Mouse (Mus musculus) myocyte (in vitro differentiated cells): ENCODE data around the gene Rbms1. TPM values are rescaled to one million over a fixed set of nuclear protein-coding genes. Genes with fewer than 3 reads are reported as not detected.

Source experiments
- H3K27me3 ChIP-seq: one replicate; pipeline ENCODE4 v1.6.1; 2011; ENCODE audit not compliant: control insufficient read depth, insufficient read depth, insufficient read length
- H3K36me3 ChIP-seq: one replicate; pipeline ENCODE4 v1.6.1; 2011; ENCODE audit not compliant: control insufficient read depth, insufficient read depth
- H3K4me2 ChIP-seq: one replicate; pipeline ENCODE4 v1.6.1; 2011; ENCODE audit warnings: low read depth, control low read depth
- H3K4me3 ChIP-seq: one replicate; pipeline ENCODE4 v1.5.1; 2011; ENCODE audit warnings: mild to moderate bottlenecking, control low read depth, moderate library complexity
- H3K79me2 ChIP-seq: one replicate; pipeline ENCODE4 v1.6.1; 2011; ENCODE audit not compliant: control insufficient read depth, insufficient read depth
- H3ac ChIP-seq: one replicate; pipeline ENCODE4 v1.6.1; 2011; ENCODE audit not compliant: control insufficient read depth, insufficient read length
- CEBPB ChIP-seq: IDR thresholded peaks from 2 replicates; pipeline ENCODE4 v1.6.1; 2011; ENCODE audit warnings: mild to moderate bottlenecking, moderate library complexity; ENCODE audit not compliant: poor library complexity, insufficient read depth, severe bottlenecking
- E2F4 ChIP-seq: IDR thresholded peaks from one replicate; pipeline ENCODE4 v1.6.1; 2011; ENCODE audit warnings: mild to moderate bottlenecking, control low read depth, moderate library complexity; ENCODE audit not compliant: insufficient read depth
- MAX ChIP-seq: IDR thresholded peaks from one replicate; pipeline ENCODE4 v1.6.1; 2011; ENCODE audit warnings: low read depth, mild to moderate bottlenecking, control low read depth
- MYOD1 ChIP-seq, 3 experiments: IDR thresholded peaks; one replicate each; pipeline ENCODE4 v1.6.1; 2011; ENCODE audit warnings: control low read depth in 2 of 3, low read depth in 2 of 3, mild to moderate bottlenecking in 2 of 3, moderate library complexity in 1 of 3; ENCODE audit not compliant: insufficient read length in 2 of 3, control insufficient read depth in 1 of 3
- MYOG ChIP-seq, 3 experiments: IDR thresholded peaks; one replicate each; pipeline ENCODE4 v1.6.1; 2011; ENCODE audit warnings: control low read depth in 2 of 3, low read depth in 2 of 3, mild to moderate bottlenecking in 2 of 3; ENCODE audit not compliant: insufficient read length in 2 of 3, control insufficient read depth in 1 of 3, insufficient read depth in 1 of 3
- POLR2A ChIP-seq: IDR thresholded peaks from one replicate; pipeline ENCODE4 v1.6.1; 2011; ENCODE audit warnings: low read depth, mild to moderate bottlenecking, control low read depth, moderate library complexity; ENCODE audit not compliant: insufficient read length
- POLR2AphosphoS2 ChIP-seq: IDR thresholded peaks from one replicate; pipeline ENCODE4 v1.6.1; 2011; ENCODE audit warnings: low read depth, control low read depth; ENCODE audit not compliant: insufficient read length
- REST ChIP-seq: IDR thresholded peaks from one replicate; pipeline ENCODE4 v1.6.1; 2011; ENCODE audit warnings: mild to moderate bottlenecking, control low read depth, moderate library complexity; ENCODE audit not compliant: insufficient read depth, insufficient read length
- SRF ChIP-seq: IDR thresholded peaks from one replicate; pipeline ENCODE4 v1.6.1; 2011; ENCODE audit warnings: low read depth; ENCODE audit not compliant: control insufficient read depth, insufficient read length
- TCF12 ChIP-seq: IDR thresholded peaks from one replicate; pipeline ENCODE4 v1.6.1; 2011; ENCODE audit warnings: mild to moderate bottlenecking, control low read depth; ENCODE audit not compliant: poor library complexity, insufficient read depth, severe bottlenecking
- TCF3 ChIP-seq: IDR thresholded peaks from one replicate; pipeline ENCODE4 v1.6.1; 2011; ENCODE audit warnings: low read depth, control low read depth; ENCODE audit not compliant: insufficient read length
- USF1 ChIP-seq: IDR thresholded peaks from one replicate; pipeline ENCODE4 v1.6.1; 2011; ENCODE audit warnings: low read depth, mild to moderate bottlenecking, control low read depth, moderate library complexity
- polyA plus RNA-seq: library from polyadenylated mRNA; unstranded; fragments of >200 nt; fragmentation: generic; extraction: Trizol; gene quantifications from one replicate; pipeline ENCODE4 v1.2.1, GENCODE M21; 2012; ENCODE audit warnings: missing spikeins

Rbms1 gene
- polyA plus RNA-seq, 1 experiment, result 34.8 TPM

GRCm38 (mm10) chr2:60901013-60901412 lies 62.0 kb downstream of the Rbms1 start:
- Histone ChIP-seq H3K4me2 (peak overlapping the region; percentile 91), H3K4me3 (peak overlapping the region; percentile 17), H3ac (no peak overlapping the region), H3K79me2 (peaks cover 56% of the 10 kb centered on the region), H3K27me3 (no peaks in the 10 kb centered on the region), H3K36me3 (no peaks in the 10 kb centered on the region)
- no peak for TF ChIP-seq REST
- TF ChIP-seq USF1, result no peak
- TF ChIP-seq MAX, result no peak
- no peak for TF ChIP-seq CEBPB
- TF ChIP-seq POLR2AphosphoS2, result no peak
- TF ChIP-seq TCF12, result no peak
- TF ChIP-seq MYOD1 (IDR thresholded peaks at IDR 0.05; ENCODE audit: control insufficient read depth in 1 of 3, insufficient read length in 2 of 3, low read depth in 2 of 3), result no peak
- no peak for TF ChIP-seq MYOG (IDR thresholded peaks at IDR 0.05; ENCODE audit: control insufficient read depth in 1 of 3, insufficient read depth in 1 of 3, insufficient read length in 2 of 3, low read depth in 2 of 3)
- no peak for TF ChIP-seq TCF3
- TF ChIP-seq E2F4, result no peak
- TF ChIP-seq POLR2A, result no peak
- no peak for TF ChIP-seq SRF

- H3K36me3 ChIP-seq, result no peaks in the 10 kb centered on the region
- no peaks in the 10 kb centered on the region for H3K27me3 ChIP-seq
- H3ac ChIP-seq, result no peak overlapping the region
- TF ChIP-seq POLR2AphosphoS2 (no peak), CEBPB (no peak), MAX (no peak), USF1 (no peak), POLR2A (no peak), MYOG (IDR thresholded peaks at IDR 0.05; ENCODE audit: control insufficient read depth in 1 of 3, insufficient read depth in 1 of 3, insufficient read length in 2 of 3, low read depth in 2 of 3) (no peak), E2F4 (no peak), REST (no peak), MYOD1 (IDR thresholded peaks at IDR 0.05; ENCODE audit: control insufficient read depth in 1 of 3, insufficient read length in 2 of 3, low read depth in 2 of 3) (no peak), TCF3 (no peak), SRF (no peak), TCF12 (no peak)
- no peak overlapping the region for H3K4me3 ChIP-seq
- no peak overlapping the region for H3K4me2 ChIP-seq
- peaks cover 72% of the 10 kb centered on the region for H3K79me2 ChIP-seq
These were observed 70.0 kb downstream of the Rbms1 start for GRCm38 (mm10) chr2:60893042-60893441.

GRCm38 (mm10) chr2:60883931-60884330 lies 79.1 kb downstream of the Rbms1 start:
- peak overlapping the region; percentile 37 for H3K4me2 ChIP-seq
- no peaks in the 10 kb centered on the region for H3K36me3 ChIP-seq
- H3K79me2 ChIP-seq, result peaks cover 70% of the 10 kb centered on the region
- no peaks in the 10 kb centered on the region for H3K27me3 ChIP-seq
- no peak overlapping the region for H3ac ChIP-seq
- H3K4me3 ChIP-seq, result no peak overlapping the region
- TF ChIP-seq CEBPB (no peak), POLR2A (no peak), MYOD1 (IDR thresholded peaks at IDR 0.05; ENCODE audit: control insufficient read depth in 1 of 3, insufficient read length in 2 of 3, low read depth in 2 of 3) (no peak), TCF3 (no peak), USF1 (no peak), MYOG (IDR thresholded peaks at IDR 0.05; ENCODE audit: control insufficient read depth in 1 of 3, insufficient read depth in 1 of 3, insufficient read length in 2 of 3, low read depth in 2 of 3) (no peak), REST (no peak), TCF12 (no peak)

- peak overlapping the region; percentile 88 for H3K4me2 ChIP-seq
- H3ac ChIP-seq, result no peak overlapping the region
- H3K27me3 ChIP-seq, result no peaks in the 10 kb centered on the region
- H3K4me3 ChIP-seq, result no peak overlapping the region
- H3K79me2 ChIP-seq, result peaks cover 70% of the 10 kb centered on the region
- TF ChIP-seq CEBPB, result no peak
- no peak for TF ChIP-seq TCF12
- no peak for TF ChIP-seq MAX
- TF ChIP-seq E2F4, result no peak
- no peak for TF ChIP-seq REST
- no peak for TF ChIP-seq TCF3
- TF ChIP-seq USF1, result no peak
- no peak for TF ChIP-seq POLR2A
- TF ChIP-seq SRF, result no peak
- TF ChIP-seq MYOD1 (IDR thresholded peaks at IDR 0.05; ENCODE audit: control insufficient read depth in 1 of 3, insufficient read length in 2 of 3, low read depth in 2 of 3), result no peak
- no peaks in the 10 kb centered on the region for H3K36me3 ChIP-seq
These were observed 80.0 kb downstream of the Rbms1 start for GRCm38 (mm10) chr2:60883043-60883365.
